Mouse (Mus musculus): ENCODE results near the gene Xpc.

- TF ChIP-seq CTCF (IDR thresholded peaks at IDR 0.05; ENCODE audit: low read depth, low read length), result no peak
- TF ChIP-seq POLR2A (IDR thresholded peaks at IDR 0.05; ENCODE audit: borderline replicate concordance, low read depth, low read length), result no peak
These were observed 838 bp downstream of the Xpc start for GRCm38 (mm10) chr6:91514737-91515362.
